Mouse (Mus musculus): Measurements from ENCODE around the gene Erp27.

Gene Erp27

GRCm38 (mm10) chr6:136922080-136922479 is at the start of gene Erp27:
TSS of gene Erp27 (minus strand) at chr6:136922180.
- no peak for DNase-seq (ENCODE audit: low spot score in 2 of 2)

GRCm38 (mm10) chr6:136968877-136969276 is 46.9 kb upstream of the Erp27 start:
- peak in 1 of 2 experiments; percentile 4 for DNase-seq (ENCODE audit: low spot score in 2 of 2)

DNA sequence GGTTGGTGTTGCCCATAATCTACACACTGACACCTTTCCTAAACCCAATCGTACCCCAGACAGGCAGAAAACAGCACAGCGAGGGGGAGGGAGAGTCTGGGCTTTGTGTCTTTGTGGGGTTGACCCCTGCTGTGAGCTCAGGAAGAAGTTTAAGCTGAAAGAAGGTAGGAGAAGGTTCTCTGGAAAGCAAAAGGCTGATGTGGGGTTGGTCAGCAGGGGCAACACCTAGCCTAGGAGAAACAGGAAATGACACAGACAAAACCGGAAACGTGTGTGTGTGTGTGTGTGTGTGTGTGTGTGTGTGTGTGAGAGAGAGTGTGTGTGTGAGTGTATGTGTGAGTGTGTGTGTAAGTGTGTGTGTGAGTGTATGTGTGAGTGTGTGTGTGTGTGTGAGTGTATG is 45.5 kb upstream of the Erp27 start:
- DNase-seq (ENCODE audit: low spot score in 2 of 2): no peak

GRCm38 (mm10) chr6:136965912-136966311 is 43.9 kb upstream of the Erp27 start:
- DNase-seq (ENCODE audit: low spot score in 2 of 2): no peak

- DNase-seq (ENCODE audit: low spot score in 2 of 2): no peak
Observed at GRCm38 (mm10) chr6:136964609-136965510, 42.9 kb upstream of the Erp27 start.

GRCm38 (mm10) chr6:136962957-136963356 is 41.0 kb upstream of the Erp27 start:
- no peak for DNase-seq (ENCODE audit: low spot score in 2 of 2)

- DNase-seq (ENCODE audit: low spot score in 2 of 2): no peak
Observed at GRCm38 (mm10) chr6:136959131-136959530, 37.2 kb upstream of the Erp27 start.

- no peak for DNase-seq (ENCODE audit: low spot score in 2 of 2)
Observed at GRCm38 (mm10) chr6:136957062-136957461, 35.1 kb upstream of the Erp27 start.

- no peak for DNase-seq (ENCODE audit: low spot score in 2 of 2)
Observed at GRCm38 (mm10) chr6:136955240-136955639, 33.3 kb upstream of the Erp27 start.

- no peak for DNase-seq (ENCODE audit: low spot score in 2 of 2)
Observed at GRCm38 (mm10) chr6:136954715-136955114, 32.7 kb upstream of the Erp27 start.

DNA sequence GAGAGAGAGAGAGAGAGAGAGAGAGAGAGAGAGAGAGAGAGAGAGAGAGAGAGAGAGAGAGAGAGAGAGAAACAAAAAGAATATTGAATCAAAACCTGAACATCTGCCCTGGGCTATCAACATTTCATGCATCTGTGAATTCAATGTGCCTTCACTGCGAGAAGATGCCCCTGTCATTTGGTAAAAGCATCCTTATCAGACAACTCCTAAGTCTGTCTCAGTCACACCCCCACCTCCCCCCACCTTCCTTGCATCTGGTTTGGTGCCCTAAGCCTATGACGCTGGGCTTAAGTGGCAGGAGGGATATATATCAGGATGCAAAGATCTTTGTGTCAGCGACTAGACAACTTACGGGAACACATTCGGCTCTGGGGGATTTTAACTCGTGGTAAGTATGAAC is 32.2 kb upstream of the Erp27 start:
- no peak for DNase-seq (ENCODE audit: low spot score in 2 of 2)

DNA sequence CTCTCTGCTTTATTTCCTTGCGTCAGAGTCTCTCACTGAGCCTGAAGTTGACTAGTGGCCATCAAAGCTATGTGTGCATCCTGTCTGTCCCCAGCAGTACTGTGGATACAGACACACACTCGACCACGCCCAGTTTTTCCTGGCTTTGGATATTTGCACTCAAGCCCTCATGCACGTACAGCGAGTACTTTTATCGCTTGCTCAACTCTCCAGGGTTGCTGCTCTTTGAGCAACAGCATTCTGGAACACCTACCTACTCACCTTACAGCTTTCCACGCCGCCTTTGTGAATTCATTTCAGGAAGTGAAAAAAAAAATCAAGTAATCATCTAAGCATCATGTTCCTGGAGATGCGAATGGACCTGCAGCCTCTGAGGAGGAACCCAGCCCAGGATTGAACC is 30.9 kb upstream of the Erp27 start:
- DNase-seq (ENCODE audit: low spot score in 2 of 2): no peak

GRCm38 (mm10) chr6:136950171-136950570 is 28.2 kb upstream of the Erp27 start:
- DNase-seq (ENCODE audit: low spot score in 2 of 2): no peak

DNA sequence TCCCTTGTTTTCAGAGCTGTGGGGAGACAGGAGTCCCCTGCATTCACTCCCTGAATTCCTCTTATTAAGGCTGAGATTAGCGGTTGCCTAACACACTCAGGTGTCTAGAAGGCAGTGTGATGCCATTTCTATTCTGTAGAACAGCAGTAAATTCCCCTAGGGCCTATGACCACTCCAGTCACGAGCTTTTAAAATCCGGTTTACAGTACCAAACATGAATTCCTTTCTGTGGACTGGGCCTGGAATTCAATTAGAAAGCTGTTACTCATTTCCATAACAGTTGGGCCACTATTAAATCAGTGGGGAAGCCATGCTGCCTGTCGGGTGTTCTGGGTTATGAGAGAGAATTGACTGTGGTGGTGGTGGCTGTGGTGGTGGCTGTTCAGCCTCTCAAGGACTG is 25.7 kb upstream of the Erp27 start:
- no peak for DNase-seq (ENCODE audit: low spot score in 2 of 2)

DNA sequence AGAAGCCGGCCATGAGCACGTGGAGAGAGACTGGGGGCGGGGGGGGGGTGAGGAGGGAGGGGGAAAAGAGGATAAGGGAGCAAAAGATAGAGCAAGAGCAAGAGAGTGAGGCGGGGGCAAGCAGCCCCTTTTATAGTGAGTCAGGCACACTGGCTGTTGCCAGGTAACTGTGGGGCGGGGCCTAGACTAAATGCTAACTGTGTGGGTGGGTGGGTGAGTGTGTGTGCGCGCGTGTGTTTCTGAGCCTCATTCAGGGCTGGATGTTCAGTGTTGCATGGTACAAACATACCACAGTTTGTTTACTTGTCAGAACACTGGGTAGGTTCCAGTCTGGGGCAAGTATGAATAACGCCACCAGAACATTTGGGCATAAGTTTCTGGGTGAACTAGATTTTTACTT is 25.0 kb upstream of the Erp27 start:
- DNase-seq (ENCODE audit: low spot score in 2 of 2): peak; percentile 54 to 55

DNA sequence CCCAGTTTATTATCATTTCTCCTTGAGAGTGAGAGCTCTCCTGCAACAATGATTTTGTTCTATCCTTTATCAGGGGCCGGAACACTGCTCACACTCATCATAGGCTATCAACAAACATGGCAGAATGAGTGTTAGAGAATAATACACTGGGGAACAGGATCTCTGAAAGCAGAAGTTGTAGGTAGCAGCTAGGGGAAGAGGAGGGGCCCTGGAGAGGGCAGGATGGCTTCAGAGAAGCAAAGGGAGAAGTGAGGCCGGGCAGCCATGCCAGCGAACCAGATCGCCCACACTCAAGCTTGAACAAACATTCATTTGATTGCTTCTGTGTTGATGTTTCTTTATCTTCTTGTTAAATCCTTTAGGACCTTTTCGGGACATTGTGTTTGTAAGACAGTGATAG is 24.3 kb upstream of the Erp27 start:
- DNase-seq (ENCODE audit: low spot score in 2 of 2): no peak

DNA sequence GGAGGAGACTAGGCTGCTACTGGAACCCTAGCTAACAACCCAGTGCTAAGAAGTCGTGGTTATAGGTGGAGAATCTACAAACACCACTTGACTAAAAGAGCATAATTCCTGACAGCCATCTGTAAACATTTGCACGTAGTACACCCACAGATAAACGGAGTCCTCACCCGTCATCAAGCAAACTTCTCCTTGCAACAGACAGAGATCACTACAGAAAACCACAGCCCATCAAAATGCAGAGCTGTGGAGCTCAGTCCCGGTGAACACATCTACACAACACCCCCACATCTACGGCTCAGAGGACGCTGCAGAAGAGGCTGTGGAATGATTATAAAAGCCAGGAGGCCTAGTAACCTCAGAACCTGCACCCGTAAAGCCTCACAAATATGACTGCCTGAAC is 22.5 kb upstream of the Erp27 start:
- DNase-seq (ENCODE audit: low spot score in 2 of 2): no peak

DNA sequence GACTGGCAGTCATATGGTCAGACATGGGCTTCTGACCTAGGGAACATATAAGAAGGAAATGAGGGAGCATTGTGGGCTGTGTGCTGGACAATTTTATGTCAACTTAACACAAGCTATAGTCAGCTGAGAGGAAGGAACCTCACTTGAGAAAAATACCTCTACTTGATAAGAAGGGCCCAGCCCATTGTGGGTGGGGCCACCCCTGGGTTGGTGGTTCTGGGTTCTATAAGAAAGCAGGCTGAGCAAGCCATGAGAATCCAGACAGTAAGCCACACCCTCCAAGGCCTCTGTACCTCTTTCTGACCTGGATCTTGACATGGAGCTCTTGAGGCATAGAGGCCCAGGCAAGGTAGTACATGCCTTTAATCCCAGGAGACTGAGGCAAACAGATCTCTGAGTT is 21.4 kb upstream of the Erp27 start:
- no peak for DNase-seq (ENCODE audit: low spot score in 2 of 2)

GRCm38 (mm10) chr6:136942280-136942679 is 20.3 kb upstream of the Erp27 start:
- no peak for DNase-seq (ENCODE audit: low spot score in 2 of 2)

GRCm38 (mm10) chr6:136941051-136942021 is 19.4 kb upstream of the Erp27 start, which contains the start of gene Arhgdib:
TSS of gene Arhgdib (minus strand) at chr6:136941899.
- no peak for DNase-seq (ENCODE audit: low spot score in 2 of 2)

- no peak for DNase-seq (ENCODE audit: low spot score in 2 of 2)
Observed at GRCm38 (mm10) chr6:136940188-136940960, 18.4 kb upstream of the Erp27 start.

Data from frontal cortex, postnatal 10 days (tissue).